Mouse (Mus musculus) ES-E14 (cell line): ENCODE data around the gene Rom1. TPM values are rescaled to one million over a fixed set of nuclear protein-coding genes. Genes with fewer than 3 reads are reported as not detected.

Experiments
- DNase-seq: peaks from one replicate; pipeline ENCODE4 v3.0.0-alpha.2; 2013; ENCODE audit warnings: low read depth, low spot score
- H3K27ac ChIP-seq: 2 replicates; pipeline ENCODE4 v1.5.1; 2012; ENCODE audit warnings: low read depth, mild to moderate bottlenecking, low read length, moderate library complexity, mixed read lengths; ENCODE audit not compliant: poor library complexity, insufficient read depth, severe bottlenecking
- H3K36me3 ChIP-seq: 2 replicates; pipeline ENCODE4 v1.6.1; 2012; ENCODE audit warnings: mild to moderate bottlenecking, low read length, moderate library complexity, mixed read lengths; ENCODE audit not compliant: control insufficient read depth, poor library complexity, insufficient read depth, severe bottlenecking
- H3K4me1 ChIP-seq, 2 experiments: fragments of 150-350 bp in 1 of 2; sonication (generic) in 1 of 2; 2 replicates each; pipeline ENCODE4 v1.6.1; 2012; ENCODE audit warnings: low read length in 2 of 2, mild to moderate bottlenecking in 1 of 2, mixed read lengths in 1 of 2; ENCODE audit not compliant: control insufficient read depth in 2 of 2, insufficient read depth in 2 of 2, poor library complexity in 1 of 2
- H3K4me3 ChIP-seq, 2 experiments: fragments of 150-350 bp in 1 of 2; sonication (generic) in 1 of 2; 2 replicates each; pipeline ENCODE4 v1.5.1; 2012; ENCODE audit warnings: low read length in 2 of 2, low read depth in 1 of 2, mild to moderate bottlenecking in 1 of 2, mixed read lengths in 1 of 2; ENCODE audit not compliant: insufficient read depth in 1 of 2, poor library complexity in 1 of 2, severe bottlenecking in 1 of 2
- H3K9ac ChIP-seq: 2 replicates; pipeline ENCODE4 v1.6.1; 2012; ENCODE audit warnings: low read depth, mild to moderate bottlenecking, low read length, mixed read lengths; ENCODE audit not compliant: poor library complexity, insufficient read depth, severe bottlenecking
- H3K9me3 ChIP-seq: fragments of 150-350 bp; sonication (generic); 2 replicates; pipeline ENCODE4 v1.6.1; 2012; ENCODE audit warnings: low read depth, mild to moderate bottlenecking, low read length; ENCODE audit not compliant: control insufficient read depth, insufficient read depth
- CHD2 ChIP-seq: IDR thresholded peaks from 2 replicates; pipeline ENCODE4 v1.6.1; 2014; ENCODE audit warnings: mild to moderate bottlenecking, low read depth, low read length, inconsistent platforms
- HCFC1 ChIP-seq: IDR thresholded peaks from 2 replicates; pipeline ENCODE4 v1.6.1; 2012; ENCODE audit warnings: low read length, inconsistent platforms, borderline replicate concordance; ENCODE audit not compliant: insufficient read depth
- MAFK ChIP-seq: IDR thresholded peaks from 2 replicates; pipeline ENCODE4 v1.6.1; 2014; ENCODE audit warnings: mild to moderate bottlenecking, low read depth, low read length, inconsistent platforms; ENCODE audit not compliant: insufficient read depth
- ZC3H11A ChIP-seq: IDR thresholded peaks from 2 replicates; pipeline ENCODE4 v1.6.1; 2012; ENCODE audit warnings: low read depth, mild to moderate bottlenecking, inconsistent platforms, low read length, borderline replicate concordance
- ZNF384 ChIP-seq: IDR thresholded peaks from 2 replicates; pipeline ENCODE4 v1.6.1; 2012; ENCODE audit warnings: low read depth, low read length, inconsistent platforms
- in situ Hi-C, 2 experiments: fragments of 600-800 bp; cut with MboI; formaldehyde crosslinking; loops; one replicate each; pipeline ENCODE4 v1.15.1; 2025; ENCODE audit warnings: low sequenced_read_pairs in 2 of 2, inconsistent platforms in 1 of 2; ENCODE audit not compliant: unreplicated experiment in 2 of 2
- total RNA-seq: library from RNA; depleted of rRNA; stranded (reverse); fragments of 300-350 nt; gene quantifications from 2 replicates; pipeline ENCODE4 v1.2.3, GENCODE M21; 2012

The Rom1 gene
- total RNA-seq, 1 experiment, result 4.0 TPM

DNA sequence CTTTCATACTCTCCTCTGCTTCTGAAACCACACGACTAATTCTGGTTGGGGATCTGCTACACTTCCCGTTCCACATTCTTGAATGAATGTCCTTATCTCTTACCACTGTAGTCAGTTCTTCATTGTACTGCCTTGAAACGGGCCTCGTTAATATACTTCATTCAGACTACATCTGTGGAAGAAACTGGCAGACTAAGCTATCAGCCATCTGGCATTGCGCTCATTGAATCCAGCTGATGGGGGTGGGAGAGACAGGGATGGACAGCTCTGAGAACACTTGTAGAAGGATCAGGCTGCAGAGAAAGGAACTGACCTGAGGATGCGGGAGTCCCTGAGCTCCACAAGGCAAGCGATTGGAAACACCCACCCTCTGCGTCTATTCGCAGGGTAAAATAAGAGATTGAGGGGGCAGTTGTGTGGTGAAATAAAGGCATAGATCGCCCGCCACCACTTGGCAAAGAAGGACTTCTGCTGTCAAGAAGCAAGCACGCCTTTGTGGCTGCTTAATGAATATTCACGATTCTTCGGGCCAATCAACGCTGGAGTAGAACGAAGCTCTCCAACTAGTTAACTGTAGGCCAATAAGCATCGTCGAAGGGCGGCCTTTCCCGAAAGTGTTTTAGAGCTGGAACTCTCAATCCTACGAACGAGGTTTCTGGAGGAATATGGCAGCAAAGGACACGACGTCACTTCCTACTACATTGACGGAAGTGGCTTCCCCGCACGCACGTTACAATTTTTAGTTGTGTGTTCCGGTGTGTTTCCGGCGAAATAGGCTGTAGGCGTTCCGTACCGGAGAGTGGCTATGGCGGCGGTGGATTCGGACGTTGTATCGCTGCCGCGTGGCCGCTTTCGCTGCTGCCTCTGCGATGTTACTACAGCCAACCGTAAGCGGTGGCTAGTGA is 24.2 kb upstream of the Rom1 start, which contains the start of gene Tut1:
TSS of gene Tut1 (plus strand) at position 713 of the 905 bp plus-strand sequence.
- peak; percentile 96 for DNase-seq
- peak within 1 kb of the TSS; percentile 87 for H3K27ac ChIP-seq
- peak within 1 kb of the TSS; percentile 97 for H3K9ac ChIP-seq
- in situ Hi-C loops, result no loop called here
- H3K4me3 ChIP-seq, result peak within 1 kb of the TSS; percentile 95 to 97
- H3K36me3 ChIP-seq, result peaks cover 30% of the 10 kb centered on the region
- no peaks in the 10 kb centered on the region for H3K4me1 ChIP-seq
- TF ChIP-seq ZNF384 (no peak), MAFK (0 out of 2 replicates have a peak, but pooled peaks have one; percentile 19), ZC3H11A (no peak), CHD2 (peak; percentile 83; the same call in 1 of the 2 replicates), HCFC1 (peak; percentile 93)
- H3K9me3 ChIP-seq, result no peaks in the 10 kb centered on the region

DNA sequence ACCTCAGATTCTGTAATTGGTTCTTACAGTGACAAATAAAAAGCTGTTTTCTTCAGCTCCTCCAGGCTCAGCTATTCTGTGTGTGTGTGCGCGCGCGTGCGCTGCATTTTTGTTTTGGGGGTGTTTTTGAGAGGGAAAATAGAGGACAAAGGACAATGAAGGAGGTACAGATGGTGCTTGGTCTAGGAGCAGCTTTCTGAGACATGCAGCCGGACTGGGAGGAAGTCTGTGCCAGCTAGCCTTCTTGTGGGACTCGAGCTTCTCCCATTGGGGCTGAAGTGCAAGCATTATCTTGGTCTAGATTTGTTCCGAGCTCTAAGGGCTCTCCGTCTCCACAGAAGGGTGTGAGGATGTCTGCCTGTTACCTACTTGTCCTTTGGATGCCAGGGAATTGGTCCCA is 23.1 kb upstream of the Rom1 start:
- in situ Hi-C loops, result no loop called here
- no peak overlapping the region for H3K27ac ChIP-seq
- no peaks in the 10 kb centered on the region for H3K4me1 ChIP-seq
- no peak overlapping the region for H3K4me3 ChIP-seq
- peaks cover 42% of the 10 kb centered on the region for H3K36me3 ChIP-seq
- TF ChIP-seq CHD2, result no peak
- TF ChIP-seq ZC3H11A, result no peak
- TF ChIP-seq ZNF384, result no peak
- no peak for TF ChIP-seq MAFK
- no peaks in the 10 kb centered on the region for H3K9me3 ChIP-seq
- H3K9ac ChIP-seq, result no peak overlapping the region
- no peak for DNase-seq

DNA sequence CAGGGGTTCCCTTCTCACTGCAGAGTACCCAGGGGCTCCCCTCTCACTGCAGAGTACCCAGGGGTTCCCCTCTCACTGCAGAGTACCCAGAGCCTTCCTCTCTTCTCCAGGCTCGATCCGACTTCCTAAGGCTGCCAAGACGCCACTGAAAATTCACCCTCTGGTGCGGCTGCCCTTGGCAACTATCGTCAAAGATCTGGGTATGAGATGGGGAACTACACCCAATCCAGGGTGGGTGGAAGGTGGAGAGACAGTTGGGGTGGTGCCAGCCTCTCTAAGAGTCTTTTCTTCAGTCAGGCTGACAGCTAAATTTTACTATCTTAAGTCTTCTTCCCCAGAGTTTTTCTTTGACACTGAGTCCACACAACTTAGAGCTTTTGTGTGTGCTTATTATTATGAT is 21.0 kb upstream of the Rom1 start:
- Histone ChIP-seq H3K9ac (no peak overlapping the region), H3K27ac (no peak overlapping the region), H3K4me1 (no peaks in the 10 kb centered on the region), H3K9me3 (no peaks in the 10 kb centered on the region), H3K4me3 (no peak overlapping the region), H3K36me3 (peaks cover 57% of the 10 kb centered on the region)
- DNase-seq, result no peak
- in situ Hi-C loops, result no loop called here
- TF ChIP-seq CHD2 (no peak), MAFK (no peak), HCFC1 (no peak), ZC3H11A (no peak), ZNF384 (no peak)

DNA sequence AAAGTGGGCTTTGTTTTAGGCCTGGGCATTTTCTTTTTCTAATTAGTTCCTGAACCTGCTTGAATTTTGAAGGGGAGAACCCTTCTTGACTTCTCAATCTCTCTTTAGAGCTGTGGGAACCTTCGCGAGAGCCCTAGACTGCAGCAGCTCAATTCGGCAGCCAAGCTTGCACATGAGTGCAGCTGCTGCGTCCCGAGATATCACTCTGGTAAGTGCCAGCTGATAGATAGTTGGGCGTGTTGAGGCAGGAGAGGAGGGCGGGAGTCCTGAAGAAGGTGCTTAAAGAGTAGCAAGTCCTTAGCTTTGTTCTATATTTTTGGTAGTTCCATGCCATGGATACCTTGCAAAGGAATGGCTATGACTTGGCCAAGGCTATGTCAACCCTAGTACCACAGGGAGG is 17.8 kb upstream of the Rom1 start:
- peaks cover 61% of the 10 kb centered on the region for H3K36me3 ChIP-seq
- no peak overlapping the region for H3K4me3 ChIP-seq
- no peak overlapping the region for H3K9ac ChIP-seq
- no peak overlapping the region for H3K27ac ChIP-seq
- no peaks in the 10 kb centered on the region for H3K9me3 ChIP-seq
- H3K4me1 ChIP-seq, result peaks cover 5 to 6% of the 10 kb centered on the region in 2 experiments; a peak in 3 of 4 replicates
- DNase-seq, result no peak
- TF ChIP-seq ZNF384, result no peak
- no peak for TF ChIP-seq HCFC1
- TF ChIP-seq MAFK, result no peak
- TF ChIP-seq CHD2, result no peak
- no peak for TF ChIP-seq ZC3H11A
- in situ Hi-C loops, result no loop called here
